Mouse (Mus musculus) thymus, postnatal 36 days (tissue): ENCODE data around the gene Gpr152.
A peak's percentile ranks its signal among the peaks of the same experiment; 100 is the strongest.
"Not testable (repeated sequence)": the region's sequence is repeated elsewhere in the genome, so short reads cannot be mapped to it uniquely, and the experiment has no call there.

Experiments used
- DNase-seq, 2 experiments: peaks; one replicate each; pipeline ENCODE4 v3.0.0; 2022; ENCODE audit warnings: mixed read lengths in 2 of 2

The Gpr152 gene

GRCm38 (mm10) chr19:4131768-4132167 is 7.8 kb upstream of the Gpr152 start:
- peak in 1 of 2 experiments; percentile 43 for DNase-seq

GRCm38 (mm10) chr19:4134354-4134753 is 5.2 kb upstream of the Gpr152 start:
- no peak for DNase-seq

- DNase-seq: not testable (repeated sequence)
Measured at GRCm38 (mm10) chr19:4135229-4135962, 4.2 kb upstream of the Gpr152 start.

GRCm38 (mm10) chr19:4135963-4136345 is 3.6 kb upstream of the Gpr152 start:
- DNase-seq: peak in 1 of 2 experiments; percentile 19

- DNase-seq: peak in 1 of 2 experiments; percentile 13
Measured at GRCm38 (mm10) chr19:4136463-4136862, 3.1 kb upstream of the Gpr152 start.

- no peak for DNase-seq
Measured at GRCm38 (mm10) chr19:4137913-4138312, 1.7 kb upstream of the Gpr152 start.

GRCm38 (mm10) chr19:4140147-4140546 is 560 bp downstream of the Gpr152 start:
- DNase-seq: no peak

- no peak for DNase-seq
Measured at GRCm38 (mm10) chr19:4142416-4143173, 3.0 kb downstream of the Gpr152 start.

GRCm38 (mm10) chr19:4143759-4144268 is 4.2 kb downstream of the Gpr152 start, which contains the start of gene Cabp4:
Gene Cabp4, minus strand, starts transcription at chr19:4144033.
- no peak for DNase-seq

- peak; percentile 34 to 44 for DNase-seq
Measured at GRCm38 (mm10) chr19:4144550-4145498, 5.2 kb downstream of the Gpr152 start.

- no peak for DNase-seq
Measured at GRCm38 (mm10) chr19:4145936-4146335, 6.3 kb downstream of the Gpr152 start.

GRCm38 (mm10) chr19:4146366-4147021 is 6.9 kb downstream of the Gpr152 start:
- DNase-seq: no peak

GRCm38 (mm10) chr19:4147022-4147405 is 7.4 kb downstream of the Gpr152 start:
- DNase-seq: no peak

- DNase-seq: no peak
Measured at GRCm38 (mm10) chr19:4147782-4148490, 8.3 kb downstream of the Gpr152 start.

GRCm38 (mm10) chr19:4148491-4148806 is 8.9 kb downstream of the Gpr152 start, which contains the start of gene Coro1b:
Gene Coro1b, plus strand, starts transcription at chr19:4148619.
- DNase-seq: peak; percentile 95 to 97

GRCm38 (mm10) chr19:4148819-4149218 is 9.2 kb downstream of the Gpr152 start:
- DNase-seq: no peak

GRCm38 (mm10) chr19:4149283-4149682 is 9.7 kb downstream of the Gpr152 start:
- DNase-seq: peak in 1 of 2 experiments; percentile 38

- peak in 1 of 2 experiments; percentile 20 for DNase-seq
Measured at GRCm38 (mm10) chr19:4149764-4150461, 10.3 kb downstream of the Gpr152 start.

- peak in 1 of 2 experiments; percentile 22 for DNase-seq
Measured at GRCm38 (mm10) chr19:4150567-4151487, 11.2 kb downstream of the Gpr152 start.

GRCm38 (mm10) chr19:4151488-4151860 is 11.9 kb downstream of the Gpr152 start:
- no peak for DNase-seq
